Mouse (Mus musculus): ENCODE measurements around the gene Cox10. TPM values are rescaled to one million over a fixed set of nuclear protein-coding genes. Genes with fewer than 3 reads are reported as not detected.
A peak's percentile ranks its signal among the peaks of the same experiment; 100 is the strongest.

Cox10 gene
- polyA plus RNA-seq, 1 experiment from 2014 or later = 28.0 TPM

DNA sequence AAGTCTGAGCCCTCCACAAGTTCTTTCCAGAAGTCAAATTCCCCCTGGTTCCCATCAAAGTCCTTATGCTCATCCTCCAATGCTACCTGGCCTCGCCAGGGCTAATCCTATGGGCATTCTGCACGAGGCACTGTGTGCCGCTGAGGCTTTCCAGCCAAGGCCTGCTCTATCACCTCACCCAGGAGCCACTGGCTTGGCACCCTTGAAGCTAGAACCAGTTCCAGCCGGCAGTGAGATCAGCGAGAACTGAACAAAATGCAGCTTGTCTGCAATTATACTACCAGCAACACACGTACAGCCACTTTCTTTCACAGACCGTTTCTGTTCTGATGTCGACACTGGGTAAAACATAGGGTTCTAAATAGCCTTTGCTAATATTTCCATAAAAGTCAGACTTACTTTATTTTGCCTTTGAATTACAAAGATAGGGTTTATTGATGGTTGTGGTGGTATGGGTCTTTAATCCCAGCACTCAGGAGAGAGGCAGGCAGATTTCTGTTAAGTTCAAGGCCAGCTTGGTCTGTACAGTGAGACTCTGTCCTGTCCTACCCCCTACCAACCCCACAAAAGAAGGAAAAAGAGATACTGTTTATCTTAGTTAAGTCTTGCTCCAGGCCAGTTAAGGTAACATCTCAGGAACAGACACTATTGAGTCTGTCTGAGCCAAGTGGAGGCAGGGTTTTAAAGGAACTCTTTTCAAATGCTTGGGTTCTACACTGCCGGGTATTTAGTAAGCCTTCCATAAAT lies 111.5 kb downstream of the Cox10 start:
- Histone ChIP-seq H3K9ac (ENCODE audit: low read length) (no peak overlapping the region), H3K4me2 (no peak overlapping the region), H3K27ac (ENCODE audit: low read depth, low read length) (no peak overlapping the region), H3K9me3 (ENCODE audit: control insufficient read depth, low read length) (no peaks in the 10 kb centered on the region), H3K27me3 (ENCODE audit: control insufficient read depth, insufficient read depth, low read length) (no peaks in the 10 kb centered on the region), H3K36me3 (ENCODE audit: control insufficient read depth, insufficient read depth, low read length) (no peaks in the 10 kb centered on the region), H3K4me3 (ENCODE audit: low read depth, low read length) (no peak overlapping the region), H3K4me1 (ENCODE audit: control insufficient read depth, insufficient read depth, low read length) (peaks cover 16% of the 10 kb centered on the region)
- 88% methylated on average over 9 of the region's 9 CpGs for WGBS
- ATAC-seq (ENCODE audit: low FRiP score) = no peak
- DNase-seq (ENCODE audit: low spot score, missing footprints) = no peak

DNA sequence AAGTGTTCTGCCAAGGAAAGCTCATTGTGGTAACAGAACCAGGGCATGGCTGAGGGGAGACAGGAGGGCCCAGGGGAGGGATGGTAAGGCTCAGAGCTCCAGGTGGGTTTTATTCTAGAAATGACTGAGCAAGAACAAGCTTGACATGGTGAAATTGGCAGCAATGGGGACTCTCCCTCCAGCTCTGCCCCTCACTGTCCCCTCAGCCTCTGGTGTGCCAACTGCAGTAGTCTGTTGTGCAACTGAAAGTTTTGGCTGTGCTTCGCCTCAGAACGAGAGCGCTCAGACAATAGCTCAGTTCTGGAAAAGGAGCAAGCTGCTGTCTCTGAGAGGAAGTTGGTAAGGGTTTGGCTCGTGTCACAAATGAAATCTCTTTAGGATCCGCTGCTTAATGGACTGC lies 113.8 kb downstream of the Cox10 start:
- no peak for DNase-seq (ENCODE audit: low spot score, missing footprints)
- Histone ChIP-seq H3K36me3 (ENCODE audit: control insufficient read depth, insufficient read depth, low read length) (no peaks in the 10 kb centered on the region), H3K4me2 (no peak overlapping the region)

GRCm38 (mm10) chr11:63957207-63957606 lies 122.1 kb downstream of the Cox10 start:
- H3K36me3 ChIP-seq (ENCODE audit: control insufficient read depth, insufficient read depth, low read length) = no peaks in the 10 kb centered on the region
- no peak overlapping the region for H3K4me3 ChIP-seq (ENCODE audit: low read depth, low read length)
- no peak for DNase-seq (ENCODE audit: low spot score, missing footprints)
- no peak overlapping the region for H3K4me2 ChIP-seq
- H3K27me3 ChIP-seq (ENCODE audit: control insufficient read depth, insufficient read depth, low read length) = no peaks in the 10 kb centered on the region
- H3K4me1 ChIP-seq (ENCODE audit: control insufficient read depth, insufficient read depth, low read length) = peaks cover 12% of the 10 kb centered on the region
- no peak for ATAC-seq (ENCODE audit: low FRiP score)
- H3K9ac ChIP-seq (ENCODE audit: low read length) = no peak overlapping the region
- no peak overlapping the region for H3K27ac ChIP-seq (ENCODE audit: low read depth, low read length)
- no peaks in the 10 kb centered on the region for H3K9me3 ChIP-seq (ENCODE audit: control insufficient read depth, low read length)
- WGBS = 43% methylated on average over 4 of the region's 4 CpGs

More for the DNA sequence above, 113.8 kb downstream of the Cox10 start:
- no peak overlapping the region for H3K9ac ChIP-seq (ENCODE audit: low read length)
- no peaks in the 10 kb centered on the region for H3K9me3 ChIP-seq (ENCODE audit: control insufficient read depth, low read length)
- 90% methylated on average over 5 of the region's 5 CpGs for WGBS
- ATAC-seq (ENCODE audit: low FRiP score) = no peak
- H3K4me1 ChIP-seq (ENCODE audit: control insufficient read depth, insufficient read depth, low read length) = peaks cover 16% of the 10 kb centered on the region
- no peak overlapping the region for H3K4me3 ChIP-seq (ENCODE audit: low read depth, low read length)
- H3K27ac ChIP-seq (ENCODE audit: low read depth, low read length) = no peak overlapping the region
- H3K27me3 ChIP-seq (ENCODE audit: control insufficient read depth, insufficient read depth, low read length) = no peaks in the 10 kb centered on the region

GRCm38 (mm10) chr11:63956748-63957147 lies 122.5 kb downstream of the Cox10 start:
- DNase-seq (ENCODE audit: low spot score, missing footprints) (peak; percentile 90), ATAC-seq (ENCODE audit: low FRiP score) (no peak)
- H3K4me2 ChIP-seq = no peak overlapping the region
- no peak overlapping the region for H3K4me3 ChIP-seq (ENCODE audit: low read depth, low read length)
- no peaks in the 10 kb centered on the region for H3K36me3 ChIP-seq (ENCODE audit: control insufficient read depth, insufficient read depth, low read length)
- H3K9me3 ChIP-seq (ENCODE audit: control insufficient read depth, low read length) = no peaks in the 10 kb centered on the region
- H3K27me3 ChIP-seq (ENCODE audit: control insufficient read depth, insufficient read depth, low read length) = no peaks in the 10 kb centered on the region
- no peak overlapping the region for H3K9ac ChIP-seq (ENCODE audit: low read length)
- 17% methylated on average over 7 of the region's 7 CpGs for WGBS
- no peak overlapping the region for H3K27ac ChIP-seq (ENCODE audit: low read depth, low read length)
- peaks cover 15% of the 10 kb centered on the region for H3K4me1 ChIP-seq (ENCODE audit: control insufficient read depth, insufficient read depth, low read length)

DNA sequence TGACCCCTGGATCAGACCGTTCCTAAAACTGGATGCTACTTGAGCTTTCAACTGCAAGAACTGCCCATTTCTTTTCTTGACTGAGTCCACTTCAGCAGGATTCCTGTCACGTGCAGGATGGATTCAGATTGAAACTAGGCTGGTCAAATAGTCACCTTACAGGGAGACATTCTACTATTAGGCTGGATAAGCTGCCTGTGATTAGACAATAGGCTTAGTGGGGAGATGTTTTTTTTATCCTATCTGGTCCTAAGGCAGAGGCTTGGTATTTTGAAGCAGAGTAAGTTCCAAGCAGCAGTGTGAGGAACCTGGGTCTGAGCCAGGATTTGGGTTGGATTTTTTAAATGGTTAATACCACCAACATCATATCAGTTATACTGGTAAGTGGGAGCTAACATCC lies 125.4 kb downstream of the Cox10 start:
- no peaks in the 10 kb centered on the region for H3K27me3 ChIP-seq (ENCODE audit: control insufficient read depth, insufficient read depth, low read length)
- H3K36me3 ChIP-seq (ENCODE audit: control insufficient read depth, insufficient read depth, low read length) = no peaks in the 10 kb centered on the region
- 69% methylated on average over 2 of the region's 2 CpGs for WGBS
- H3K9me3 ChIP-seq (ENCODE audit: control insufficient read depth, low read length) = no peaks in the 10 kb centered on the region
- H3K9ac ChIP-seq (ENCODE audit: low read length) = no peak overlapping the region
- no peak overlapping the region for H3K27ac ChIP-seq (ENCODE audit: low read depth, low read length)
- H3K4me1 ChIP-seq (ENCODE audit: control insufficient read depth, insufficient read depth, low read length) = peaks cover 16% of the 10 kb centered on the region
- H3K4me2 ChIP-seq = no peak overlapping the region
- DNase-seq (ENCODE audit: low spot score, missing footprints) (peak; percentile 51), ATAC-seq (ENCODE audit: low FRiP score) (no peak)
- H3K4me3 ChIP-seq (ENCODE audit: low read depth, low read length) = no peak overlapping the region

GRCm38 (mm10) chr11:63952743-63953191 lies 126.5 kb downstream of the Cox10 start:
- peaks cover 16% of the 10 kb centered on the region for H3K4me1 ChIP-seq (ENCODE audit: control insufficient read depth, insufficient read depth, low read length)
- H3K27me3 ChIP-seq (ENCODE audit: control insufficient read depth, insufficient read depth, low read length) = no peaks in the 10 kb centered on the region
- peak overlapping the region; percentile 21; the same call in 1 of the 2 replicates for H3K9ac ChIP-seq (ENCODE audit: low read length)
- no peaks in the 10 kb centered on the region for H3K36me3 ChIP-seq (ENCODE audit: control insufficient read depth, insufficient read depth, low read length)
- no peaks in the 10 kb centered on the region for H3K9me3 ChIP-seq (ENCODE audit: control insufficient read depth, low read length)
- H3K4me3 ChIP-seq (ENCODE audit: low read depth, low read length) = no peak overlapping the region; the same call in 1 of the 2 replicates
- ATAC-seq (ENCODE audit: low FRiP score) (peak; percentile 54; the same call in 1 of the 2 replicates), DNase-seq (ENCODE audit: low spot score, missing footprints) (peak; percentile 84)
- 18% methylated on average over 4 of the region's 4 CpGs for WGBS
- peak overlapping the region; percentile 47 for H3K4me2 ChIP-seq
- H3K27ac ChIP-seq (ENCODE audit: low read depth, low read length) = peak overlapping the region; percentile 42; the same call in 1 of the 2 replicates

DNA sequence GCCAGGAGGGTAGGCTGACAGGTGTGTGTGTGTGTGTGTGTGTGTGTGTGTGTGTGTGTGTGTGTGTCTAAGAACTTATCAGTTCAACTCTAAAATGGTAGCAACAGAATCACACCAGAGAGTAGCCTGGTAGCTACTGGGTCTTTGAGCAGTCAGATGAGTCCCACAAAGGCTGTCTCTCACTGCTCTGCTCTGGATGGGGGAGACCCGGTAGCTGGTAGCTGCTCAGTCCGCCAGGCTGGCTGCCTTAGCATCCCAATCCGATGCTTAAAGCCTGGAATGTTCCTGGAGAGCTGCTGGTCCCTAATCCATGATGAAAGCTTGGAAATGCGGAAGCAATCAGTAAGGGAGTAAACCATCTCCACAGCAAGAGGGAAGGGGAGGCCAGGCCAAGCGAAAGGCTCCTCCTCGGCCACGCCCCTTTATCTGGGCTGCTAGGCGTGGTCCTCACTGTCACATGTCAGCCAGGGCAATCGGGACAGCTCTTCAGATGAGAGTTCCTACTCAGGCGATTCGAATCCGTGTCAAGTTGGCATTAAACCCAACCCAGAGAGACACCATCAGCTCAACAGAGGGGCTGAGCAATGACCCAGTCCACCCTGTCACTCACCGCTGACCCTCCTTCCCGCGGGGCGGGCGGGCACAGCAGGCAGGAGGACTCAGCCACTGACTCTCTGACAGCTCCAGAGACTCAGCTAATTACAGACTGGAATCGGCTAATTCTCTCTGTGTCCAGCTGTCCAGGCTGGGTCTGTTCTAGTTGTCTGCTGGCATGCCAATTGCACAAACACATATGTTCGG lies 127.2 kb downstream of the Cox10 start:
- Histone ChIP-seq H3K4me1 (ENCODE audit: control insufficient read depth, insufficient read depth, low read length) (peaks cover 16% of the 10 kb centered on the region), H3K27me3 (ENCODE audit: control insufficient read depth, insufficient read depth, low read length) (no peaks in the 10 kb centered on the region), H3K27ac (ENCODE audit: low read depth, low read length) (peak overlapping the region; percentile 42; the same call in 1 of the 2 replicates), H3K4me3 (ENCODE audit: low read depth, low read length) (peak overlapping the region; percentile 26), H3K4me2 (peak overlapping the region; percentile 47), H3K36me3 (ENCODE audit: control insufficient read depth, insufficient read depth, low read length) (no peaks in the 10 kb centered on the region), H3K9ac (ENCODE audit: low read length) (peak overlapping the region; percentile 21; the same call in 1 of the 2 replicates), H3K9me3 (ENCODE audit: control insufficient read depth, low read length) (no peaks in the 10 kb centered on the region)
- ATAC-seq (ENCODE audit: low FRiP score) = peak; percentile 84
- 3% methylated on average over 19 of the region's 19 CpGs for WGBS
- peak; percentile 94 for DNase-seq (ENCODE audit: low spot score, missing footprints)

DNA sequence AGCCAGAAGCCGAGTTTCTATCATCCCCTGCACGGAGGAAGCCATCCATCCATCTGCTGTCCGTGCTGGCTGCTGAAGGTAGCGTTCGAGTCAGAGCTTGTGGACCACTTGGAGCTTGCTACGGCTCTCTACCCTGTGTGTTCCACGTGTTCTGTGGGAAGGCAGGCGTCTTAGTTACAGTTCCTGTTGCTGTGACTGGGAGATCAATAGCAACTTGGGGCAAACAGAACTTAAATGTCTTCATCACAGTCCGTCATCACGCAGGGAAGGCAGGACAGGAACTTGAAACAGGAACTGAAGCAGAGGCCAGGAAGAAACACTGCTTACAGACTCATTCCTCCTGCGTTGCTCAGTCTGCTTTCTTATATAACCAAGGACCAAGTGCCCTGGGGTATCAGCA lies 130.9 kb downstream of the Cox10 start:
- H3K9me3 ChIP-seq (ENCODE audit: control insufficient read depth, low read length) = no peaks in the 10 kb centered on the region
- H3K4me3 ChIP-seq (ENCODE audit: low read depth, low read length) = no peak overlapping the region
- 88% methylated on average over 11 of the region's 11 CpGs for WGBS
- no peak for ATAC-seq (ENCODE audit: low FRiP score)
- no peak overlapping the region for H3K4me2 ChIP-seq
- no peak overlapping the region for H3K27ac ChIP-seq (ENCODE audit: low read depth, low read length)
- H3K4me1 ChIP-seq (ENCODE audit: control insufficient read depth, insufficient read depth, low read length) = peaks cover 13% of the 10 kb centered on the region
- no peaks in the 10 kb centered on the region for H3K27me3 ChIP-seq (ENCODE audit: control insufficient read depth, insufficient read depth, low read length)
- no peaks in the 10 kb centered on the region for H3K36me3 ChIP-seq (ENCODE audit: control insufficient read depth, insufficient read depth, low read length)
- DNase-seq (ENCODE audit: low spot score, missing footprints) = peak; percentile 57
- H3K9ac ChIP-seq (ENCODE audit: low read length) = no peak overlapping the region

DNA sequence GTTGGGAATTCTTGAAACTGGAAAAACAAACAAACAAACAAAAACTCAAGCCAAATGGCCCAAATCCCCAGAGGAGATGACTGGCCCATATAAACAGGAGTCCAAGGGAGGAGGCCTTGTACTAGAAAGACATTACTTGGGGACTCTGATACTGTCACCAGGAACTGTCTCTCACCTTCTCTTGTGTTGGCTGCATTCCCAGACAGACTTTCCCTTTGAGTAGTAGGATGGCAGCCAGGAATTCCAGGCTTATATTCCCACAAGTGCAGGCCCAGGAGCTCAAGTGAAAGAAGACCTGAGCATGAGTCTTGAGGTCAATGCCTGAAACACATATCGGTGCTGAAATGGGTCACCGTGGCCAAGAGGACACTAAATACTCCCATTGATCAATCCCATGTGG lies 132.2 kb downstream of the Cox10 start:
- no peak for ATAC-seq (ENCODE audit: low FRiP score)
- H3K4me3 ChIP-seq (ENCODE audit: low read depth, low read length) = no peak overlapping the region
- no peaks in the 10 kb centered on the region for H3K36me3 ChIP-seq (ENCODE audit: control insufficient read depth, insufficient read depth, low read length)
- no peak overlapping the region for H3K9ac ChIP-seq (ENCODE audit: low read length)
- peaks cover 2% of the 10 kb centered on the region; the same call in 1 of the 2 replicates for H3K4me1 ChIP-seq (ENCODE audit: control insufficient read depth, insufficient read depth, low read length)
- no peak for DNase-seq (ENCODE audit: low spot score, missing footprints)
- WGBS = 94% methylated on average over 2 of the region's 2 CpGs
- H3K4me2 ChIP-seq = no peak overlapping the region
- H3K27me3 ChIP-seq (ENCODE audit: control insufficient read depth, insufficient read depth, low read length) = no peaks in the 10 kb centered on the region
- no peak overlapping the region for H3K27ac ChIP-seq (ENCODE audit: low read depth, low read length)
- no peaks in the 10 kb centered on the region for H3K9me3 ChIP-seq (ENCODE audit: control insufficient read depth, low read length)

Measured in midbrain, embryonic 11.5 days (tissue).